Mouse (Mus musculus): Measurements from ENCODE around the gene Xxylt1. TPM values are rescaled to one million over a fixed set of nuclear protein-coding genes. Genes with fewer than 3 reads are reported as not detected.

Xxylt1 gene
- polyA plus RNA-seq, 1 experiment = 16.8 TPM

- no peak for DNase-seq
- no peak for TF ChIP-seq POLR2A (IDR thresholded peaks at IDR 0.05; ENCODE audit: low read depth, low read length)
- TF ChIP-seq CTCF (conservative IDR thresholded peaks at IDR 0.05; ENCODE audit: insufficient read depth, insufficient read length, low read depth, low read length) = no peak
- Histone ChIP-seq H3K36me3 (ENCODE audit: control insufficient read depth, insufficient read depth, low read length) (no peaks in the 10 kb centered on the region), H3K4me1 (ENCODE audit: control insufficient read depth, insufficient read depth, low read length) (no peaks in the 10 kb centered on the region), H3K4me3 (ENCODE audit: insufficient read depth, low read depth, low read length) (no peak overlapping the region), H3K27ac (ENCODE audit: insufficient read depth, low read depth, low read length) (no peak overlapping the region), H3K27me3 (replicated peaks; ENCODE audit: control insufficient read depth, insufficient read depth, low read length) (no peaks in the 10 kb centered on the region)
- WGBS = 73% methylated on average over 9 of the region's 9 CpGs
These were observed 41.3 kb downstream of the Xxylt1 start for GRCm38 (mm10) chr16:31039803-31040459.

DNA sequence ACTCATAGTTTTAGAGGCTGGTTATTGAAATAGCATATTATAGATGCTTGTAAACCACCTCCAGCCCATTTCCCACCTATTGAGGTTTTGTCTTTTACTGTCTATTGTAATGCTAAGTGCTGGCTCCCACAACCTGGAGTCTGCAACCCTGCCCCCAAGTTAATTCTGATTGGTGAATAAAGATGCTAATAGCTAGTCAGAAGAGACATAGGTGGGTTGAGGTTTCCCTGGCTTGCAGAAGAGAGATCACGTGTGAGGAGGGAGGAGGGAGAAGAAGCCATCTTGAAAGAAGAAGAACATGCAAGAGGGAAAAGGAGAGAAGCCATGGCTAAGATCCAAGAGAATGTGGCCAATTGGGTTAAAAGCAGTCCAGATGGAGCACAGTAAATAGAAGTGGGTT lies 43.8 kb downstream of the Xxylt1 start:
- no peak for TF ChIP-seq CTCF (conservative IDR thresholded peaks at IDR 0.05; ENCODE audit: insufficient read depth, insufficient read length, low read depth, low read length)
- no peak for TF ChIP-seq POLR2A (IDR thresholded peaks at IDR 0.05; ENCODE audit: low read depth, low read length)
- H3K36me3 ChIP-seq (ENCODE audit: control insufficient read depth, insufficient read depth, low read length) = no peaks in the 10 kb centered on the region
- no peak for DNase-seq
- no peaks in the 10 kb centered on the region for H3K27me3 ChIP-seq (replicated peaks; ENCODE audit: control insufficient read depth, insufficient read depth, low read length)
- H3K27ac ChIP-seq (ENCODE audit: insufficient read depth, low read depth, low read length) = no peak overlapping the region
- H3K4me1 ChIP-seq (ENCODE audit: control insufficient read depth, insufficient read depth, low read length) = no peaks in the 10 kb centered on the region
- no peak overlapping the region for H3K4me3 ChIP-seq (ENCODE audit: insufficient read depth, low read depth, low read length)
- 94% methylated on average over 1 of the region's 1 CpGs for WGBS

DNA sequence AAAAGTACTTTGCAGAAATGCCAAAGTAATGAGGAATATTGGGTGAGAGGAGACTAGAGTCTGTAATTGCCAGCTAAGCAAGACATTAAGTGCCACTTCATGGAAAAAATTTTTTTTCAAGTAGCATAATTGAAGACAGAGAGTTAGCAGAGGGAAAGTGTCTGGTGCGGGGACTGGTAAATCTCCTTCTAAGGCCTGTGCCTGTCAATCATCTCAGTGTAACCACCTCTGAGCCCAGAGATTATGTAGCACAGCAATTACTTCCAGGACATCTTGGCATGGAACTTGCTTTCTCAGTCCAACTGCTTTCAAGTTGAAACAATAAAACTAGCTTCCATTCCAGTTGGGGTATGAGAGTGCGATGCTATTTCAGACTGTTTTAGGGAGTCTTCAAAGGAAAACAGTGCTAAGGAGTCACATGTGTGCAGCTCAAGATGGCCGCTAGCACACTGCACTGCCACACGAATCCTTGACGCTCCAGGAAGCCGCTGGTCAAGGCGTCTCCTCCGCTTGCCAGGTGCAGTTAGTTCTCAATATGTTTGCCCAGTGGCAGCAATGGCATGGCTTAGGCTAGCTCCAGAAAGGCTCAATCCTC lies 45.5 kb downstream of the Xxylt1 start:
- TF ChIP-seq CTCF (conservative IDR thresholded peaks at IDR 0.05; ENCODE audit: insufficient read depth, insufficient read length, low read depth, low read length) (no peak), POLR2A (IDR thresholded peaks at IDR 0.05; ENCODE audit: low read depth, low read length) (no peak)
- H3K4me1 ChIP-seq (ENCODE audit: control insufficient read depth, insufficient read depth, low read length) = no peaks in the 10 kb centered on the region
- no peak overlapping the region for H3K27ac ChIP-seq (ENCODE audit: insufficient read depth, low read depth, low read length)
- whole genome bisulfite sequencing = 87% methylated on average over 8 of the region's 8 CpGs
- no peak for DNase-seq
- no peak overlapping the region for H3K4me3 ChIP-seq (ENCODE audit: insufficient read depth, low read depth, low read length)
- H3K36me3 ChIP-seq (ENCODE audit: control insufficient read depth, insufficient read depth, low read length) = no peaks in the 10 kb centered on the region
- H3K27me3 ChIP-seq (replicated peaks; ENCODE audit: control insufficient read depth, insufficient read depth, low read length) = no peaks in the 10 kb centered on the region

- no peak overlapping the region for H3K27ac ChIP-seq (ENCODE audit: insufficient read depth, low read depth, low read length)
- no peaks in the 10 kb centered on the region for H3K4me1 ChIP-seq (ENCODE audit: control insufficient read depth, insufficient read depth, low read length)
- no peaks in the 10 kb centered on the region for H3K36me3 ChIP-seq (ENCODE audit: control insufficient read depth, insufficient read depth, low read length)
- DNase-seq = no peak
- TF ChIP-seq CTCF (conservative IDR thresholded peaks at IDR 0.05; ENCODE audit: insufficient read depth, insufficient read length, low read depth, low read length) (no peak), POLR2A (IDR thresholded peaks at IDR 0.05; ENCODE audit: low read depth, low read length) (no peak)
- 64% methylated on average over 7 of the region's 7 CpGs for WGBS
- no peak overlapping the region for H3K4me3 ChIP-seq (ENCODE audit: insufficient read depth, low read depth, low read length)
- H3K27me3 ChIP-seq (replicated peaks; ENCODE audit: control insufficient read depth, insufficient read depth, low read length) = no peaks in the 10 kb centered on the region
These were observed 46.0 kb downstream of the Xxylt1 start for GRCm38 (mm10) chr16:31035235-31035634.

DNA sequence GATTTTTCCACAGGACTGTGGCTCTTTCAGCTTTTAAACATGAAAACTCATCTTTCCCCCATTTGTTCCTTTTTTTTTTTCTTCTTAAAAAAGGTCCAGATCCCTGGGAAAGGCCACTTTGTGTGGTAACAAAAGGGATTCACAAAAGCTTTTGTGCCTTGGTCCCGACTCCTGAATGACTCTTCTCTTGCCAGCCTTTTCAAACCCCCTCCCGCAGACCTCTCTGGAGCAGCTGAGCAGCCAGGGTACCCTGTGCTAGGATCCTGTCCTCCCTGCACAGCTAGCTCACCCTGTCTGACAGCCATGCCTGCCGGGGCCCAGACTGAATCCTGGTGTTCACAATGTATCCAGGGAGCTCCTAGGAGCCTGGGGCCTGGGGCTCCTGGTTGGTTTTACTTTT lies 47.2 kb downstream of the Xxylt1 start:
- TF ChIP-seq CTCF (conservative IDR thresholded peaks at IDR 0.05; ENCODE audit: insufficient read depth, insufficient read length, low read depth, low read length) (no peak), POLR2A (IDR thresholded peaks at IDR 0.05; ENCODE audit: low read depth, low read length) (no peak)
- 0 out of 2 replicates have a peak overlapping the region, but pooled peaks have one; percentile 42 for H3K27ac ChIP-seq (ENCODE audit: insufficient read depth, low read depth, low read length)
- H3K36me3 ChIP-seq (ENCODE audit: control insufficient read depth, insufficient read depth, low read length) = no peaks in the 10 kb centered on the region
- DNase-seq = no peak
- H3K4me1 ChIP-seq (ENCODE audit: control insufficient read depth, insufficient read depth, low read length) = no peaks in the 10 kb centered on the region
- WGBS = 92% methylated on average over 3 of the region's 3 CpGs
- H3K27me3 ChIP-seq (replicated peaks; ENCODE audit: control insufficient read depth, insufficient read depth, low read length) = no peaks in the 10 kb centered on the region
- no peak overlapping the region for H3K4me3 ChIP-seq (ENCODE audit: insufficient read depth, low read depth, low read length)

DNA sequence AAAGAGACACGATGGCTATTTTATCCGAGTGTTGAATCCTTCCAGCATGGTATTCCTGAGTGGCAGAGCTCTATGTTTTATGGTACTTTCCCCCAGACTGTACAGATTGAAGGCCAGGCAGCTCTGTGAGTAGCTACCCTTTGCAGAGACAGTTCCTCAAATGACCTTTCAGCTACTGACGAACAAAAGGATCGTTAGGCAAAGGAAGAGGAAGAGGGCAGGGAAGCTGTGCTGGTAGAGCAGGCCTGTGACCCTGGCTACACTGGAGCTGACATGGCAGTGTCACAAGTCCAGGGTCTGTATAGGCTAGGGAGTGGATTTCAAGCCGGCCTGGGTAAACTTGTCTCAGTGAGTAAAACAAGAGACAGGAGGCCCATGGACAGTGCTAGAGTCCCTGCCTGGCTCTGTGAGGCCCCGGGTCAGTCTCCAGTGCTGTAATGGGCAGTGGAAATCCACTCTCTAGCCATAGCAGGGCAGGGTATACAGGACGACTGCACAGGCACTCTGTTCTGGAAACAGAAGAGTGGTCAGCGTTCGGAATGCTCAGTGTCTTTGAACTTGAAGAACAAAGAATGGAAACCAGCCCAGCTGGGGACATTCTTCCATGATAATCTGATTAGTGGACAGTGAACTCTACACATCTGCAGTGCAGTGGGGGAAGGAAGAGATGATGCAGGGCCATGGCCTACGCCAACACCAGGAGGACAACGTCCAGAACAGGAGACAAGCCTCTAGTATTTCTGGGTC lies 51.3 kb downstream of the Xxylt1 start:
- WGBS = 60% methylated on average over 11 of the region's 11 CpGs
- no peak overlapping the region; the same call in 1 of the 2 replicates for H3K27ac ChIP-seq (ENCODE audit: insufficient read depth, low read depth, low read length)
- H3K27me3 ChIP-seq (replicated peaks; ENCODE audit: control insufficient read depth, insufficient read depth, low read length) = no peaks in the 10 kb centered on the region
- DNase-seq = peak; percentile 17
- no peaks in the 10 kb centered on the region for H3K4me1 ChIP-seq (ENCODE audit: control insufficient read depth, insufficient read depth, low read length)
- no peaks in the 10 kb centered on the region for H3K36me3 ChIP-seq (ENCODE audit: control insufficient read depth, insufficient read depth, low read length)
- no peak overlapping the region for H3K4me3 ChIP-seq (ENCODE audit: insufficient read depth, low read depth, low read length)
- TF ChIP-seq POLR2A (IDR thresholded peaks at IDR 0.05; ENCODE audit: low read depth, low read length) (no peak), CTCF (conservative IDR thresholded peaks at IDR 0.05; ENCODE audit: insufficient read depth, insufficient read length, low read depth, low read length) (no peak)

- peak; percentile 23 for DNase-seq
- no peak for TF ChIP-seq CTCF (conservative IDR thresholded peaks at IDR 0.05; ENCODE audit: insufficient read depth, insufficient read length, low read depth, low read length)
- TF ChIP-seq POLR2A (IDR thresholded peaks at IDR 0.05; ENCODE audit: low read depth, low read length) = no peak
- Histone ChIP-seq H3K4me3 (ENCODE audit: insufficient read depth, low read depth, low read length) (no peak overlapping the region), H3K36me3 (ENCODE audit: control insufficient read depth, insufficient read depth, low read length) (no peaks in the 10 kb centered on the region), H3K27me3 (replicated peaks; ENCODE audit: control insufficient read depth, insufficient read depth, low read length) (no peaks in the 10 kb centered on the region), H3K4me1 (ENCODE audit: control insufficient read depth, insufficient read depth, low read length) (no peaks in the 10 kb centered on the region), H3K27ac (ENCODE audit: insufficient read depth, low read depth, low read length) (no peak overlapping the region)
These were observed 53.6 kb downstream of the Xxylt1 start for GRCm38 (mm10) chr16:31027675-31028074.

Data from kidney, adult 2 months (tissue).